Mouse (Mus musculus): Measurements from ENCODE around the gene B230307C23Rik.
"Not testable (repeated sequence)": the region's sequence is repeated elsewhere in the genome, so short reads cannot be mapped to it uniquely, and the experiment has no call there.

B230307C23Rik gene

GRCm38 (mm10) chr16:98022081-98022480, 25.0 kb downstream of the B230307C23Rik start:
- no peak for DNase-seq (ENCODE audit: low spot score)

DNA sequence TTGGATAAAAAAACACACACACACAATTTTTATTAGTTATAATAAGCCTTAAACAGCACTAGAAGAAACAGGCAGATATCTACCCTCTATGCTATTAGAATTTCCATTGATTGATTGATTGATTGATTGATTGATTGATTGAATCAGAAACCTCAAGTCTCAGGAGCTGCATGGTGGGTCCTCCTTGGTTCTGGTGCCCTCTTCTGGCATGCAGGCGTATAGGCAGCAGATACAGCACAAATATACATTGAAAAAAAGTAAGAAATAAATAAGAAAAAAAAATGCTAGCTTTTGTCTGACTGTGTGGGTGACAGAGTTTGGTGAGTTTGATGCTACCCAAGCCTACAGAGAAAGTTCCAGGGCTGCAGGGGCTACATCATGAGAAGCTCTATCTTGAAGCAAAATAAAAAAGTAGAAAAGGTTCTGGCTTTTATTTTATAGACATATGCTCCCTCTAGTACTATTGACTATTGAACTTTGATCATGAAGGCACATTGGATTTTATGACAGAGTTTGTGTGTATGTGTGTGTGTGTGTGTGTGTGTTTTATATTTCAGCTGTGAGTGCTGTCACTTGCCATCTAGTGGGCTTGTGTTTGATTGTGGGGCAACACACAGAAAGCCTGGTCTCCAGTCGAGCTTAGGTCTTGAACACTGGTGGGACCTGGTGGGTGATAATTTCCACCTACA, 25.7 kb downstream of the B230307C23Rik start:
- no peak for DNase-seq (ENCODE audit: low spot score)

DNA sequence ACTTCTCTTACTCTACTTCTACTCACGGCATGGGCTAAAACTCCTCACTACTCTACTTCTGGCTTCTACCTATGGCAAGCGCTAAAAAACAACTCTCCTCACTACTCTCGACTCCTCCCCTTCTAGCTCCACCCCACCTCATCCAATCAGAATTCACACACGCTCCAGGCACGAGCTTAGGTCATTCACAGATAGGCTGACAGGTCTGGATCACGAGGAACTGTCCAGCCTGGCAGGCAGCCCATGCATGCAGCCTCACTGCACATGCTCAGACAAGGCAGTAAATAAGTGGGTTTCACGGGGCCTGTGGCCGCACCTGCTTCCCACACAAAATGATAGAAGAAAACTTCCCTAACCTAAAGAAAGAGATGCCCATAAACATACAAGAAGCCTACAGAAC, 29.1 kb downstream of the B230307C23Rik start:
- DNase-seq (ENCODE audit: low spot score), result not testable (repeated sequence)

DNA sequence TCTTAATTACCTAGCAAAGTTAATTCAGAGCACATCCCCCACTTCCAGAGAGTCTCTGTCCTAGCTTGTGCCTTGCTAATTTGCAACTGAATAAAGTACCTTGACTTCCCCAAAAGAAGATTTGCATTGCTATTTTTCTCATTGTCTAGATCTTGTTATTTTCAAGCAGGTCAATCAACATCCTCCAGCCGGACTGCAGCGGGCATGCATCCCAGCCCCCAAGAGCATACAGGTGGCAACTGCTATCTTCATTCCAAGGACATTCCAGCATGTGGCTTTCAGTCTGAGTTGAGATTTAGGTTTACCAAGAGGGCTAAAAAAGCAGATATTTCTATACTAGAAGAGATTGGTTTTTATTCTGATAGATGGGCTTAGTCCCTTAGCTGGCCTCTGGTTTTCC, 37.9 kb downstream of the B230307C23Rik start:
- not testable (repeated sequence) for DNase-seq (ENCODE audit: low spot score)

- DNase-seq (ENCODE audit: low spot score), result peak; percentile 20
Observed at GRCm38 (mm10) chr16:98041676-98042075, 44.6 kb downstream of the B230307C23Rik start.

DNA sequence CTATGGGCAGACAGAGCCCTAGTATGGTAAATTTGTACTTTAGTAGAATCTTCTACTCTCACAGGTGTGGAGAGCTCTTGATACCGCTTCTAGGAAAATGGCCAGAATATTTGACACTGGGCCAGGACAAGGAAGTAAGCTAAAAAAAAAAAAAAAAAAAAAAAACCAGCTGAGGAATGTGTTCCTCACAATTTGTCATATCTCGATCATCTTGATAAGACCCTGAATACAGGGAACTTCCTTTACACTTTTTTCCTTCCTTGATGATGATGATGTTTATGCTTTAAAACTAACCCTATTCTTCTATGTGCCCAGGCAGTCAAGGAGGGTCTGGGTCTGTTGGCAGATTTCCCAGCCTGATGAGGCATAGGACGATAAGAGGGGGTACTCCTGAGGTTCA, 82.3 kb downstream of the B230307C23Rik start:
- not testable (repeated sequence) for DNase-seq (ENCODE audit: low spot score)

DNA sequence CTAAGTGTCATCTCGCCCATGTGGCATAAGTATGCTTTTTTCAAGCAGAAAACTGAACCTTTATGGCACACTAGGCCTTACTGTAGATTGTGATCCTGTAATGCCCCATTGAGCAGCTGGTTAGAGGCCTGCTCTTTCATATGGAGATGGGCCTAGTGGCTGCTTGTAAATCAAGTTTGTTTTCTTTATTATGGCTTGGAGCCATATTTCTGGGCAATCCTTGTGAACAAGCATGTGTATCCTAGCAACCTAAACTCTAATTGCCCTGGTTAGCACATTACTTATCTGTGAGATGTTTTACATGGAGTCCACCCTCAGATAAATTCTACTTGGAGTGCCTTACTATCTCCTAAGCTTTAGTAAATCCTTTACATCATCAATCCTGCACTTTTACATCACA, 84.0 kb downstream of the B230307C23Rik start:
- DNase-seq (ENCODE audit: low spot score), result not testable (repeated sequence)
